Mouse (Mus musculus) midbrain, embryonic 13.5 days (tissue): ENCODE results near the gene Sgms1. TPM values are rescaled to one million over a fixed set of nuclear protein-coding genes. Genes with fewer than 3 reads are reported as not detected.
A peak's percentile ranks its signal among the peaks of the same experiment; 100 is the strongest.

Experiments
- ATAC-seq: fragments of 200-750 bp; cut with Nextera tagmentation; 2 replicates; pipeline ENCODE4 v1.8.0; 2017; ENCODE audit warnings: mild to moderate bottlenecking, moderate TSS enrichment, moderate library complexity
- H3K27ac ChIP-seq: fragments of 300-500 bp; sonication (generic); 2 replicates; pipeline ENCODE4 v1.5.1; 2015; ENCODE audit warnings: inconsistent platforms, mild to moderate bottlenecking, moderate library complexity
- H3K27me3 ChIP-seq: fragments of 300-500 bp; sonication (generic); 2 replicates; pipeline ENCODE4 v1.6.1; 2015; ENCODE audit warnings: mild to moderate bottlenecking, inconsistent platforms
- H3K36me3 ChIP-seq: fragments of 300-500 bp; sonication (generic); 2 replicates; pipeline ENCODE4 v1.6.1; 2015; ENCODE audit warnings: mild to moderate bottlenecking, inconsistent platforms
- H3K4me1 ChIP-seq: fragments of 300-500 bp; sonication (generic); replicated peaks from 2 replicates; pipeline ENCODE4 v1.6.1; 2015; ENCODE audit warnings: inconsistent platforms
- H3K4me2 ChIP-seq: fragments of 300-500 bp; sonication (generic); replicated peaks from 2 replicates; pipeline ENCODE4 v1.6.1; 2015; ENCODE audit warnings: moderate library complexity, mild to moderate bottlenecking, inconsistent platforms
- H3K4me3 ChIP-seq: fragments of 300-500 bp; sonication (generic); replicated peaks from 2 replicates; pipeline ENCODE4 v1.5.1; 2015; ENCODE audit warnings: mild to moderate bottlenecking, inconsistent platforms
- H3K9ac ChIP-seq: fragments of 300-500 bp; sonication (generic); replicated peaks from 2 replicates; pipeline ENCODE4 v1.6.1; 2015; ENCODE audit warnings: mild to moderate bottlenecking, inconsistent platforms
- H3K9me3 ChIP-seq: fragments of 300-500 bp; sonication (generic); 2 replicates; pipeline ENCODE4 v1.6.1; 2016; ENCODE audit warnings: mild to moderate bottlenecking, inconsistent platforms
- WGBS: fragments of 180-500 bp; shearing (Covaris S2); methylation state at CpG from one replicate; pipeline ENCODE4 v1.1.7; 2015; 5-methylcytosine and 5-hydroxymethylcytosine counted together
- polyA plus RNA-seq: library from polyadenylated mRNA; unstranded; fragments of >200 nt; fragmentation: Nextera tagmentation; extraction: Ambion mirVana; gene quantifications from 2 replicates; pipeline ENCODE4 v1.2.1, GENCODE M21; 2015

Gene Sgms1
- polyA plus RNA-seq, 1 experiment from 2014 or later = 12.7 TPM

DNA sequence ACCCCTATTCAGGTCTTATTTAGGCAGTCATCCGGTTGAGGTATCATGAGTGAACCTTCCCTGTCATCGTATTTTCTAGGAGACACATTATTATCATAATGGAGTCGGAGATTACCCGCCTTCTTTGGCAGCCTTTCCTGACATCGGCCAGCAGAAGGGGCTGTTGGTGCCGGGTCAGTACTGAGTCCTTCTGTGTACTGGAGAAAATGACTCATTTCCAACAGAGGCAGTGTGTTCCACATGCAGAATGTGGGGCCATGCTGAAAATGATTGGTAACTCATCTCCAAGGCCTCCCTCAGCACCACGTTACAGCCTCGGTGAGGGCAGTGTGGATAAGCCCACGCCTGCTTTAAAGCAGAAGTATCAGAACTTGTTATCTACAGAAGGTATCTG, 164.4 kb downstream of the Sgms1 start:
- Histone ChIP-seq H3K4me2 (no peak overlapping the region), H3K27me3 (no peaks in the 10 kb centered on the region), H3K36me3 (peaks cover 3% of the 10 kb centered on the region; the same call in 1 of the 2 replicates), H3K9me3 (no peaks in the 10 kb centered on the region), H3K4me3 (no peak overlapping the region), H3K27ac (no peak overlapping the region), H3K4me1 (0 out of 2 replicates have a peak, but pooled peaks cover 5% of the 10 kb centered on the region), H3K9ac (no peak overlapping the region)
- ATAC-seq = no peak
- 60% methylated on average over 9 of the region's 9 CpGs for WGBS

DNA sequence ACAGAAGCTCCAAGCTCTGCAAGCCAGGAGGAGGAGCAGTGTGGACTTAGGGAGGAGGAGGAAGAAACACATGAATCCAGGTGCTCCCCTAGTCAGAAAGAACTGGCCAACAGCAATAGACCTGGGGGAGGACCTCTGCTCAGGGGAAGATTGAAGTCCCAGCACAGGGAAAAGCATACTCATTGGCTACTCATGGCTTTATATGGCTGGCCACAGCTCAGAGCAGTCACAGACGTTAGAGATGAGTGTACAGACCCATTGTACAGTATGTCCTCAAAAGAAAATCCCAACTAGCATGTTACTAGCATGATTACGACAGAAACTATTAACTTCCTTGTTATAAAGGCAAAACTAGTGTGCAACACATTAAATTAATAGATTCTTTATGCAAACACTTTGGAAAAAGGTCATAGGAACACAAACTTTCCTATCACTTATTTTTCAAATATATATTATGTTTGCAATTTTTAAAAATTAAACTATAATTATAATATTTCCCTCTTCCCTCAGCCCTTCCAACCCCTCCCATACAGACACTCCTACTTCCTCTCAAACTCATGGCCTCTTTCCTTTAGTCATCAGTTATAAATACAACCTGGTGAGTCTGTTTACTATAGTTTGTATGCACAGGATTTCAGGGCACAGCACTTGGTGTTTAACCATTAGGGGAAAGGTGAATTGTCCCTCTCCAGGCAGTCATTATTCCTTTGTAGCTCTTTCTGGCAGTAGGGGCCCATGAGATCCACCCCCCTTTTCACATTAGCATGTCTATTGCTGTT, 165.0 kb downstream of the Sgms1 start:
- Histone ChIP-seq H3K4me1 (0 out of 2 replicates have a peak, but pooled peaks cover 5% of the 10 kb centered on the region), H3K27ac (no peak overlapping the region), H3K9me3 (no peaks in the 10 kb centered on the region), H3K4me3 (no peak overlapping the region), H3K4me2 (no peak overlapping the region), H3K27me3 (no peaks in the 10 kb centered on the region), H3K36me3 (peaks cover 3% of the 10 kb centered on the region; the same call in 1 of the 2 replicates), H3K9ac (no peak overlapping the region)
- 76% methylated on average over 2 of the region's 2 CpGs for WGBS
- ATAC-seq = no peak

DNA sequence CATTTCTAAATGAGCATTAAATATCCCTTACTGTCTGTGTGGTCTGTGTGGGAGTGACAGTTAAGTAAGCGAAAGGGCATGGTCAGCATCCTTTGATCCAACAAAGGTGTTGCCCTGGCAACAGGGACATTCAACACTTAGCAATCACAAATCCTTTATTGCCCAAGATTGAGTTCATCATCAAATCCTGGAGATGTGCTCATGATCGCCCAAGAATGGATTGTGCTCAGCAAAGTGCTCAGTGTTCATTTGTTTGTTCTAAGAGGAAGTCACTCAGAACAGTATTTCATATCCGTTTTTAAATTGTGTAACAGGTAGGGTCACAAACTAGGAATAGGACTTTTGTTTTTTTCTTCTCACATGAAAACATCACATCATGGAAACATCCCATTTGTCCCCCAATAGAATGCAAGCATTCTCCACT, 165.8 kb downstream of the Sgms1 start:
- H3K27ac ChIP-seq = no peak overlapping the region
- H3K36me3 ChIP-seq = peaks cover 3% of the 10 kb centered on the region; the same call in 1 of the 2 replicates
- no peak overlapping the region for H3K4me2 ChIP-seq
- H3K9me3 ChIP-seq = no peaks in the 10 kb centered on the region
- no peak overlapping the region for H3K4me3 ChIP-seq
- no peak for ATAC-seq
- H3K27me3 ChIP-seq = no peaks in the 10 kb centered on the region
- 58% methylated on average over 3 of the region's 3 CpGs for WGBS
- 0 out of 2 replicates have a peak, but pooled peaks cover 5% of the 10 kb centered on the region for H3K4me1 ChIP-seq
- H3K9ac ChIP-seq = no peak overlapping the region

DNA sequence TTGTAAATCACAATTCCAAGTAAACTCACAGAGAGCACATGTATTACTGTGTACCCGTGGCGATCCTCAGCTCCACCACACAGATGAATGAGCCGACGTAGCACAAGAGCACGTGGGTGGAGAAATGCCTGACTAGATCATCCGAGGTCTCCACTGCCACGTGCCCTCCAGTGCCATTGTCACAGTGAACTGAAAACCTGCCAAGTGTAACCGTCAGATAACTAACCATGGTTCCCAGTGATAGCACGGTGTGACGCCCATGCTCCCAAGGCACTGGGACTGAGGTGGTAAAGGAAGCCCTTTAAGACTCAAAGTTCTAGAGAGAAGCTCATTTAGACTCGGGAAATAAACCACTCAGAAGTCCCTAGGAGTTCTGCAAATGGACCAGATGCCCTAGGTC, 167.4 kb downstream of the Sgms1 start:
- H3K4me2 ChIP-seq = no peak overlapping the region
- WGBS = 92% methylated on average over 11 of the region's 11 CpGs
- no peak for ATAC-seq
- no peak overlapping the region for H3K9ac ChIP-seq
- no peak overlapping the region for H3K27ac ChIP-seq
- H3K36me3 ChIP-seq = peaks cover 3% of the 10 kb centered on the region; the same call in 1 of the 2 replicates
- H3K4me1 ChIP-seq = 0 out of 2 replicates have a peak, but pooled peaks cover 5% of the 10 kb centered on the region
- H3K9me3 ChIP-seq = no peaks in the 10 kb centered on the region
- no peak overlapping the region for H3K4me3 ChIP-seq
- no peaks in the 10 kb centered on the region for H3K27me3 ChIP-seq

DNA sequence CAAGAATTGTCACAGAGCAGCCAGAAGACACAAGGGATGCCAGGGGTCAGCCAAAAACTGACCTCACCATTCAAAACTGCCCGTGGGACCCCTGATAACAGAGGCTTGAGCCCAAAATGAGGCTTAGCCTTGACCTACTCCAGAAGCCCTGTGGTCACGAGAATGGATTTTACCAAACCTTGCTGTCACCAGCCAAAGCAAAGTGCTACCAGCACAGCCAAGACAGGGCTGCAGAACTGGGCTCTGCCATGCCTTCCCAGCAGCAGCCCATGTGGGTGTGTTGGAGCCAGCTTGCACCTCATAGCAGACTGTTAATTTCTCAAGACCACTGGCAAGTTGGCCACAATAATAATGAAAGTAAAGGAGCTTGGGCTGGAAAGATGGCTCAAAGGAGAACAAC, 168.5 kb downstream of the Sgms1 start:
- Histone ChIP-seq H3K4me2 (no peak overlapping the region), H3K4me1 (0 out of 2 replicates have a peak, but pooled peaks cover 5% of the 10 kb centered on the region), H3K27me3 (no peaks in the 10 kb centered on the region), H3K36me3 (peaks cover 3% of the 10 kb centered on the region; the same call in 1 of the 2 replicates), H3K9ac (no peak overlapping the region), H3K27ac (no peak overlapping the region), H3K9me3 (no peaks in the 10 kb centered on the region), H3K4me3 (no peak overlapping the region)
- ATAC-seq = no peak
- WGBS = 50% methylated on average over 2 of the region's 2 CpGs

DNA sequence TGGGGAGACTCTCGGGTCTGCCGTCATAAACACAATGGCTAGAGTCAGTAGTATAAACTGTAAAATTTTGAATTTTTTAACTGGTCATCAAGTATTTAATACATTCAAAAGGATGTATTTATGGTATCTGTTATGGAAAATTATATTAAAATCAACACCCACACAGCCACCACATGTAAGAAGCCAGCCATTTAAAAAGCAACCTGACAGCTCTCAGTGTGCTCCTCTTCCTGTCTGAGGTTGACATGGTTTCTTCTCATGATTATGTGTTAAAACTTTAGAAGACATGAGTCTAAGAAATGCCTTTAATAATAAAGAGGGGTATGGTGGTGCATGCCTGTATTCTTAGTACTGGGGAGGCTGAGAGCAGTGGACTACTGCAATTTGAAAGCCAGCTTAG, 172.8 kb downstream of the Sgms1 start:
- H3K4me1 ChIP-seq = 0 out of 2 replicates have a peak, but pooled peaks cover 5% of the 10 kb centered on the region
- H3K27ac ChIP-seq = no peak overlapping the region
- WGBS = 96% methylated on average over 2 of the region's 2 CpGs
- no peaks in the 10 kb centered on the region for H3K27me3 ChIP-seq
- no peak overlapping the region for H3K4me2 ChIP-seq
- H3K4me3 ChIP-seq = no peak overlapping the region
- no peaks in the 10 kb centered on the region for H3K9me3 ChIP-seq
- no peak overlapping the region for H3K9ac ChIP-seq
- no peak for ATAC-seq
- H3K36me3 ChIP-seq = no peaks in the 10 kb centered on the region

DNA sequence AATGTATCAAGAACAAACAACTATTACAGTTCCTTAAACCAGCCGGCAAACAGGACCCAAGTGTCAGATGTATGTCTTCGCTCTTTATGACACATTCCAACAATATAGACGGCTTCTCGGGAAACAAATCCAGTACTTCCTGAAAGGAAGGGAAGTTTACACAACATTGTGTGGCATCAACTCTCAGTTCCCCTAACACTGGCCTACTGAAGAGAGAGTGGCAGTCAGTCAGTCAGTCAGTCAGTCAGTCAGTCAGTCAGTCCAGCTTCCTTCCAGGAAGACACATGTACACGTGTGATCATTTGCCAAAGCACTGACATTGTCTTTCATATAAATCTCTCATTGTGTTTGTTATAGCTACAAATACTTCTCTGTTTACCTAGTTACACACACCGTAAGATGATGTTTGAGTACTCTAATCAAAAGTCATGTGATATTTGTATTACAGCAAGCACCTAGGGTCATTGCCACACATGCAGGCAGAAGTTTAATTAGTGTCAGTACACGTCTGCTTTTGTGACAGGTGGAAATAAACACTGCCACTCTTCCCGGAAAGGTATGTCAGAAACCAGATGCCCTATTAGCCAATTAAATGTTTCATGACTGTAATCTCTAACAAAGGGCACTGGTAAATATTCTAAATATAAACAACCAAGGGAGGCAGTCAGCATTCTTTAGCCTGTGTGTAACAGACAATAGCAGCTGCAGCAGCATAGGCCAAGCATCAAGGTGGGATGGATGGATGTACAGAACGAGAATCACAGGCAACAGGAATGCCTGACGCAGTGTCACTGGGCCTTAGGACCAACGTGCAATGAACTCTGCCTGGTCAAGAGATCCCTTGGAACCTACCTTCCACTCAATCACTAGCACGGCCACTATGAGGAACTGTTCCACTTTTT, 174.4 kb downstream of the Sgms1 start:
- Histone ChIP-seq H3K9ac (no peak overlapping the region), H3K4me2 (no peak overlapping the region), H3K4me3 (no peak overlapping the region), H3K4me1 (peaks cover 12% of the 10 kb centered on the region), H3K27me3 (peaks cover 5% of the 10 kb centered on the region; the same call in 1 of the 2 replicates), H3K27ac (no peak overlapping the region), H3K9me3 (no peaks in the 10 kb centered on the region), H3K36me3 (no peaks in the 10 kb centered on the region)
- ATAC-seq = no peak
- WGBS = 85% methylated on average over 12 of the region's 12 CpGs

DNA sequence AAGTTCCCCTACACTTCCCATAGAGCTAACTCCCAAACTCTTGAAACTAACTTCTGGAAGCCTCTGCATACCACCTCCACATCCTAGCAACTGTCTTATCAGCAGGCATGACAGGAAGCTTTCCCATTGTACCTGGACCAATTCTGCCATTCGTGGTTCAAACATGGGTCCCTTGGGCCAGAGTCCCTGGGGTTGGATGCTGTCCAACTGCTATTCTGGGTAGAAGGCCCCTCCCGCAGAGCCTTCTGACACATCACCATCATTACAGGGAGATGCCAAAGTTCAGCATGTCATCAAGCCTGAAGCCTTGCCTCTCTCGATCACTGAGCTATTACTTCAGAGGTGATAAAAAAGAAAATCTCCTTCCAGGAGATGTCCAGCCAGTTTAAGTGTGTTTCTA, 175.9 kb downstream of the Sgms1 start:
- 87% methylated on average over 3 of the region's 3 CpGs for WGBS
- Histone ChIP-seq H3K4me2 (no peak overlapping the region), H3K4me3 (no peak overlapping the region)

DNA sequence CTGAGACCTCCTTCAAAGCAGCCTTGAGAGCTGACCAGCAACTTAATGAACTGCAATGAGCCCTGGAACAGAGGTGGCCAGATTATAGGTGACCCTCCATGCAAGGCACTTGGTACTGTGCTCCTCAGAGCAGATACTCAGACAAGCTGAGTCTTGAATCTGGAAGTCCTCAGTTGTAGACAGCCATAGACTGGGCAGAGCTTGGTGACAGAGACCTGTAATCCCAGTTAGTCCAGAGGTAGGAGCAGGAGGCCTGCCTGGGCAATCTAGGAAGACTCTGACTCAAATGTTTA, 178.3 kb downstream of the Sgms1 start:
- no peak overlapping the region for H3K27ac ChIP-seq
- H3K27me3 ChIP-seq = peaks cover 5% of the 10 kb centered on the region; the same call in 1 of the 2 replicates
- H3K4me3 ChIP-seq = no peak overlapping the region
- H3K4me1 ChIP-seq = peaks cover 13% of the 10 kb centered on the region
- H3K9me3 ChIP-seq = no peaks in the 10 kb centered on the region
- H3K36me3 ChIP-seq = no peaks in the 10 kb centered on the region
- H3K4me2 ChIP-seq = peak overlapping the region; percentile 52; the same call in 1 of the 2 replicates
- ATAC-seq = peak; percentile 20; the same call in 1 of the 2 replicates
- no peak overlapping the region for H3K9ac ChIP-seq

More for the DNA sequence above, 175.9 kb downstream of the Sgms1 start:
- ATAC-seq = no peak
- no peaks in the 10 kb centered on the region for H3K36me3 ChIP-seq
- H3K9ac ChIP-seq = no peak overlapping the region
- H3K27me3 ChIP-seq = peaks cover 5% of the 10 kb centered on the region; the same call in 1 of the 2 replicates
- H3K9me3 ChIP-seq = no peaks in the 10 kb centered on the region
- no peak overlapping the region for H3K27ac ChIP-seq
- peaks cover 13% of the 10 kb centered on the region for H3K4me1 ChIP-seq

DNA sequence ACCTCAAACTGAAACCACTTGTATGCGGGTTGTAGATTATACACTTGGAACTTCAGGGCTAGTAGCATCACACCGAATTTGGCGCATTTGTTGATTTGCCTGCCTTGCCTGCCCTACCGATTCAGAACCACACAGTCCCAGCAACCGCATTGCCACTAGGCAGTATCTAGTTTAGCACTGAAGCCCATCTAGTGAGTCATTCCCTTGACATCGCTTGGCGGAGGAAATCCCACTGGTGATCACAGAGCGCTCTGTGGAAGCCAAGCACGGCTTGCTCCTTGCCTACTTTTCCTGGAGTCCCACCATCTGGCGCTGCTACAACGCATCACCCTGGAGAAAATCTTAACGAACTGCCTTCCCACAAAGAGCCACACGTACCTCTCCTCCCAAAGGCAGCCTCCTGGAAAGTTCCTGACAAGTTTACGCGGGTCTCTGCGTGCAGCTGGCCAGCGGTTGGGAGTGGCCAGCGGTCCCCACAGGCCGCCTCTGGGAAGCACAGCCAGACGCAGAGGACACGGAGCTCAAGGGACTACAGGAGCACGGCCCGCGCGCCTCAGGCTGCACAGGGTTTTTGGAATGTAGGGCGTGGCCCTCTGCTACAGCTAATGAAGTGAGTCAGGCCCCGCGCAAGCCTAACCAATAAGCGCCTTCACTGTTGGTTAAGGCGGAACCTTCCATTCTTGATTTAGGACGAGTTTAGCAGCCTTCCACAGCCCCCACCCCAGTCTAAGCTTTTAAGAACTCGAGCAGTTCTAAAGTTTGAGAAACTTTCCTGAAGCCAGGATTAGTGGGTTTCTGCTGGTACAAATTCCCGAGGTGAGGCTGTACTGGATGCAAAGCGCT, 178.8 kb downstream of the Sgms1 start:
- Histone ChIP-seq H3K36me3 (no peaks in the 10 kb centered on the region), H3K9me3 (no peaks in the 10 kb centered on the region), H3K27ac (no peak overlapping the region), H3K9ac (0 out of 2 replicates have a peak overlapping the region, but pooled peaks have one; percentile 0), H3K27me3 (peaks cover 5% of the 10 kb centered on the region; the same call in 1 of the 2 replicates), H3K4me2 (peak overlapping the region; percentile 52), H3K4me1 (peaks cover 13% of the 10 kb centered on the region), H3K4me3 (peak overlapping the region; percentile 32)
- peak; percentile 85 for ATAC-seq
- WGBS = 5% methylated on average over 34 of the region's 34 CpGs

DNA sequence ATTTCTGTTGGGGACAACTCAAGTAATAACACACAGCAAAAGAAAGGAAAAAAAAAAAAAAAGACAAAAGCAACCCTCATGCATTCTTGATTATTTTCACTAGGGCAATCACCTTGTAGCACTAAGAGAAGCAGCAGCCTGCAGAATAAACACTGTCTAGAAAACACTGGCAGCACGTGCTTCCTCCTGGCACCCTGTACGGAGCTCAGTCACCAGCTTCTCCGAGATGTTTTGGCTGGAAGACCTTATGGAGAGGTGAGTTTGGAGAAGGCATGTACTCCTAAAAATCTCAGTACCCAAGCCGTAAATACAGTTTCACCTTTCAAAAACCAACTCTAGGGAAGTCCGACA, 179.4 kb downstream of the Sgms1 start:
- H3K4me2 ChIP-seq = peak overlapping the region; percentile 52
- peaks cover 13% of the 10 kb centered on the region for H3K4me1 ChIP-seq
- 31% methylated on average over 5 of the region's 5 CpGs for WGBS
- H3K9me3 ChIP-seq = no peaks in the 10 kb centered on the region
- 0 out of 2 replicates have a peak overlapping the region, but pooled peaks have one; percentile 0 for H3K9ac ChIP-seq
- H3K36me3 ChIP-seq = no peaks in the 10 kb centered on the region
- peaks cover 5% of the 10 kb centered on the region; the same call in 1 of the 2 replicates for H3K27me3 ChIP-seq
- no peak overlapping the region for H3K27ac ChIP-seq
- no peak for ATAC-seq
- peak overlapping the region; percentile 32 for H3K4me3 ChIP-seq
